Mouse (Mus musculus) neural tube, embryonic 11.5 days (tissue): ENCODE data around the gene Fbxl7. TPM values are rescaled to one million over a fixed set of nuclear protein-coding genes. Genes with fewer than 3 reads are reported as not detected.

ENCODE experiments used
- ATAC-seq: fragments of 200-750 bp; cut with Nextera tagmentation; 2 replicates; pipeline ENCODE4 v1.8.0; 2017; ENCODE audit warnings: moderate number of reproducible peaks, mild to moderate bottlenecking, moderate TSS enrichment, moderate library complexity; ENCODE audit not compliant: insufficient read depth, low FRiP score, low TSS enrichment
- DNase-seq: peaks from one replicate; pipeline ENCODE4 v3.0.0-alpha.2; 2015; ENCODE audit warnings: low spot score
- H3K27ac ChIP-seq: fragments of 300-500 bp; sonication (generic); 2 replicates; pipeline ENCODE4 v1.5.1; 2014; ENCODE audit warnings: low read depth, mild to moderate bottlenecking, low read length
- H3K27me3 ChIP-seq: fragments of 300-500 bp; sonication (generic); 2 replicates; pipeline ENCODE4 v1.6.1; 2014; ENCODE audit warnings: mild to moderate bottlenecking, low read length, mixed read lengths; ENCODE audit not compliant: control insufficient read depth, insufficient read depth
- H3K36me3 ChIP-seq: fragments of 300-500 bp; sonication (generic); 2 replicates; pipeline ENCODE4 v1.6.1; 2014; ENCODE audit warnings: mild to moderate bottlenecking, low read length, moderate library complexity, mixed read lengths; ENCODE audit not compliant: control insufficient read depth, insufficient read depth
- H3K4me1 ChIP-seq: fragments of 300-500 bp; sonication (generic); 2 replicates; pipeline ENCODE4 v1.6.1; 2014; ENCODE audit warnings: low read length, mixed read lengths; ENCODE audit not compliant: control insufficient read depth, insufficient read depth
- H3K4me2 ChIP-seq: fragments of 300-500 bp; sonication (generic); 2 replicates; pipeline ENCODE4 v1.6.1; 2014; ENCODE audit warnings: low read depth, mild to moderate bottlenecking, moderate library complexity
- H3K4me3 ChIP-seq: fragments of 300-500 bp; sonication (generic); 2 replicates; pipeline ENCODE4 v1.5.1; 2014; ENCODE audit warnings: low read depth, low read length
- H3K9ac ChIP-seq: fragments of 300-500 bp; sonication (generic); 2 replicates; pipeline ENCODE4 v1.6.1; 2014; ENCODE audit warnings: mild to moderate bottlenecking, low read length
- H3K9me3 ChIP-seq: fragments of 300-500 bp; sonication (generic); 2 replicates; pipeline ENCODE4 v1.6.1; 2016; ENCODE audit warnings: low read length; ENCODE audit not compliant: control insufficient read depth
- WGBS: fragments of 180-500 bp; shearing (Covaris S2); extraction: QIAGEN DNeasy Blood & Tissue Kit; methylation state at CpG from one replicate; pipeline ENCODE4 v1.1.7; 2014; 5-methylcytosine and 5-hydroxymethylcytosine counted together
- polyA plus RNA-seq: library from polyadenylated mRNA; unstranded; fragments of >200 nt; fragmentation: Nextera tagmentation; extraction: Ambion mirVana; gene quantifications from 2 replicates; pipeline ENCODE4 v1.2.1, GENCODE M21; 2014

Gene Fbxl7
- polyA plus RNA-seq, 1 experiment from 2014 or later: 18.7 TPM

- ATAC-seq (no peak), DNase-seq (no peak)
- 65% methylated on average over 2 of the region's 2 CpGs for WGBS
- Histone ChIP-seq H3K4me2 (no peak overlapping the region), H3K9me3 (no peaks in the 10 kb centered on the region), H3K36me3 (no peaks in the 10 kb centered on the region), H3K9ac (no peak overlapping the region), H3K4me3 (no peak overlapping the region), H3K4me1 (peaks cover 4% of the 10 kb centered on the region; the same call in 1 of the 2 replicates), H3K27me3 (no peaks in the 10 kb centered on the region), H3K27ac (no peak overlapping the region)
These were observed 99.4 kb downstream of the Fbxl7 start for GRCm38 (mm10) chr15:26795937-26796336.

DNA sequence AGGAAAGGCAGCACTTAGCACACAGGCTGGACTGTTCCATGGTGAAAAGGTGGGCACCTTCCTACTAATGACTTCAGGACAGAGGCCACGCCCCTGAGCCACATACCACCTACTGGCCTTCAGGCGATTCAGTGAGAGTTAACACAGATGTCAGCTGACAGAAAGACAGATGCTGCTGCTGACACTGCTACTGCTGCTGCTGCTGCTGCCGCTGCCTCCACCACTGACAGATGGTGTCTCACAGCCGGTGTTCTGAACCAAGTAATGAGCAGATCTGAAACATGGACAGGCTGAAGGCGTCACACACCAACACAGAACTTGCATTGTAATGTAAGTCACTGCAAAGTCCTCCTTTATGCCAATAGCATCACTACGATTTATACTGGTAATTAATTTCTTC, 99.9 kb downstream of the Fbxl7 start:
- ATAC-seq (0 out of 2 replicates have a peak, but pooled peaks have one; percentile 61), DNase-seq (peak; percentile 42)
- no peaks in the 10 kb centered on the region for H3K27me3 ChIP-seq
- H3K4me3 ChIP-seq: no peak overlapping the region
- no peak overlapping the region for H3K9ac ChIP-seq
- H3K9me3 ChIP-seq: no peaks in the 10 kb centered on the region
- H3K4me2 ChIP-seq: no peak overlapping the region
- WGBS: 23% methylated on average over 6 of the region's 6 CpGs
- peaks cover 4% of the 10 kb centered on the region; the same call in 1 of the 2 replicates for H3K4me1 ChIP-seq
- H3K27ac ChIP-seq: no peak overlapping the region
- no peaks in the 10 kb centered on the region for H3K36me3 ChIP-seq

DNA sequence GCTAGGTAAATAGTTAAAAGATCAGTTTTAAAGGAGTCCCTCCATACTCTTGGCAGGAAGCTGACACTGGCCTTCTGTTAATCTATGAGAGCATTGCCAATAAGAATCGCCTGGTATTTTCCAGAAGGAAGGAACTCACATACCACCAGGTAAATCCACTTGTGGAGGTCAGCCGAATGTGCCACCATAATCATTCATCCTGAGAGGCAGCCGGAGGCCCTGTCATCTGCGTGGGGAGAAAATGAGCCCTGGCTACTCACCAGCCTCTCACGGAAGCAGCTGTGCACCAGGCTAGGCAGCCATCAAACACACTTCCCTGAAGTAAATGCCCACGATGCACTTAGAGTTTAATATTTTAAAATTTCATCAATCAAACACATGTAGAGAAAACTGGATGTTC, 108.2 kb downstream of the Fbxl7 start:
- Histone ChIP-seq H3K4me3 (no peak overlapping the region), H3K27ac (no peak overlapping the region), H3K9ac (no peak overlapping the region), H3K9me3 (no peaks in the 10 kb centered on the region), H3K4me1 (no peaks in the 10 kb centered on the region), H3K36me3 (no peaks in the 10 kb centered on the region), H3K27me3 (no peaks in the 10 kb centered on the region), H3K4me2 (no peak overlapping the region)
- DNase-seq (no peak), ATAC-seq (no peak)
- 70% methylated on average over 6 of the region's 6 CpGs for WGBS

DNA sequence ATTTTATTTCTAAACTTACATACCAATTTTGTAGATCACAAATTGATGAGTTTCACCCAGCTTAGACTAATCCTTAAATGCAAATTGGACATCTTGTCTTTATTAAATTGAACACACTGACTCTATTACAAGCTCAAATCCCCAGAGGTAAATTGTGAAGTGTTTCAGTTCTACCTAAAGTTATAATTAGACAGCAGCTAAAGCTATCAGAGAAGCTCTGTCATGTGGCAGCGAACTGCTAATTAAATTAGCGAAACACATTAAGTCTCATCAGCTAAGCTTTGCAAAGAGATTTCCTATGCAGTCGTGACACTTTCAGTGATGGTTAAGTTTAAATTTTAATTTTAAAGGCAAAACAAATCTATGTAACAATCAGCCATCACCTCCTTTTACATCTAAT, 114.8 kb downstream of the Fbxl7 start:
- H3K9ac ChIP-seq: no peak overlapping the region
- no peaks in the 10 kb centered on the region for H3K9me3 ChIP-seq
- ATAC-seq: no peak
- H3K4me2 ChIP-seq: no peak overlapping the region
- H3K27me3 ChIP-seq: no peaks in the 10 kb centered on the region
- no peak for DNase-seq
- H3K4me1 ChIP-seq: no peaks in the 10 kb centered on the region
- 93% methylated on average over 3 of the region's 3 CpGs for WGBS
- no peak overlapping the region for H3K4me3 ChIP-seq
- H3K27ac ChIP-seq: no peak overlapping the region
- H3K36me3 ChIP-seq: no peaks in the 10 kb centered on the region

DNA sequence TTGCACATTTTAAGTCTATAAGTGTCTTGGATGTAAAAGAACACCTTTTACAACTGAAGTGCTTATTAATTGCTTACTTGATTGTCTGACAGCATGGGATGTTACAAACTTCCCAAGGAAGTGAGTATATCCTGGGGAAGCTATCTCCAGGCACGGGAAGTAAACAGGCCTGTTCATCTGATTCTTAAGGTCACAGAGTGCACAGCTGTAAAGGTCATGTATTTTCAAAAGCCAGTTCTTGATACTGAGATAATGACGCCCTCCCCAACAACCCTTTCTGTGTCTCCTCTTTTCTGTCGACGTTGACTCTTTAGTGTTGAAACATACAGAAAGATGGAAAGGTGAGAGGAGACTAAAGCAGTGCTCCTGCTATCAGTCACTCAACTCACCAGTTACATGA, 116.3 kb downstream of the Fbxl7 start:
- no peak for DNase-seq
- whole genome bisulfite sequencing: 76% methylated on average over 4 of the region's 4 CpGs

GRCm38 (mm10) chr15:26775720-26776119, 119.7 kb downstream of the Fbxl7 start:
- H3K4me3 ChIP-seq: no peak overlapping the region
- no peak for DNase-seq
- ATAC-seq: no peak
- no peaks in the 10 kb centered on the region for H3K9me3 ChIP-seq
- H3K27me3 ChIP-seq: no peaks in the 10 kb centered on the region
- no peak overlapping the region for H3K27ac ChIP-seq
- H3K4me1 ChIP-seq: no peaks in the 10 kb centered on the region
- H3K9ac ChIP-seq: no peak overlapping the region
- no peak overlapping the region for H3K4me2 ChIP-seq
- no peaks in the 10 kb centered on the region for H3K36me3 ChIP-seq

More for the DNA sequence above, 116.3 kb downstream of the Fbxl7 start:
- Histone ChIP-seq H3K4me3 (no peak overlapping the region), H3K4me2 (no peak overlapping the region), H3K27me3 (no peaks in the 10 kb centered on the region), H3K36me3 (no peaks in the 10 kb centered on the region), H3K9me3 (no peaks in the 10 kb centered on the region), H3K4me1 (no peaks in the 10 kb centered on the region), H3K9ac (no peak overlapping the region), H3K27ac (no peak overlapping the region)
- no peak for ATAC-seq

- Histone ChIP-seq H3K4me3 (no peak overlapping the region), H3K4me2 (no peak overlapping the region), H3K9me3 (no peaks in the 10 kb centered on the region), H3K4me1 (no peaks in the 10 kb centered on the region), H3K36me3 (no peaks in the 10 kb centered on the region), H3K9ac (no peak overlapping the region), H3K27ac (no peak overlapping the region), H3K27me3 (no peaks in the 10 kb centered on the region)
- 94% methylated on average over 2 of the region's 2 CpGs for WGBS
- DNase-seq (no peak), ATAC-seq (no peak)
These were observed 120.5 kb downstream of the Fbxl7 start for GRCm38 (mm10) chr15:26774895-26775294.

DNA sequence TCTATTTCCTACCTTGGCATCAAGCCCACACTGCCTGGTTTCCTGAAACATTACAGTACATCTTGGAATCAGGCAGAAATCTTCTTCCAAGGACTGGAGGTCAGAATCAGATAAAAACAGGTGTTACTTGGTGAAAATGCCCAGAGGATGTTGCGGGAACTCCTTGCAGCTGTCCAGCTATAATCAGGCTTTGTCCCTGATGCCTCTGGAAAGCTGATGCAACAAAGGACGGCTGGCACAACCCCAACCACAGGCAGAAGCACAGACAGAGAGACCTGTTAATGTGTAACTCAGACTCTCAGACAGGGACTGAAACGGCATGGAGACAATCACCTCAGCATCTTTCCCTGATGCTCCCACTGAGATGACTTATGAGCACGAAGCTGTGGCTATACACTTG, 133.7 kb downstream of the Fbxl7 start:
- no peak overlapping the region for H3K4me3 ChIP-seq

GRCm38 (mm10) chr15:26748484-26748883, 146.9 kb downstream of the Fbxl7 start:
- H3K4me1 ChIP-seq: no peaks in the 10 kb centered on the region
- no peaks in the 10 kb centered on the region for H3K9me3 ChIP-seq
- ATAC-seq (no peak), DNase-seq (no peak)
- H3K27me3 ChIP-seq: no peaks in the 10 kb centered on the region
- no peak overlapping the region for H3K9ac ChIP-seq
- no peak overlapping the region for H3K4me2 ChIP-seq
- H3K4me3 ChIP-seq: no peak overlapping the region
- WGBS: 97% methylated on average over 3 of the region's 3 CpGs
- no peaks in the 10 kb centered on the region for H3K36me3 ChIP-seq
- H3K27ac ChIP-seq: no peak overlapping the region

More for the DNA sequence above, 133.7 kb downstream of the Fbxl7 start:
- DNase-seq: no peak
- Histone ChIP-seq H3K27ac (no peak overlapping the region), H3K36me3 (no peaks in the 10 kb centered on the region), H3K4me2 (no peak overlapping the region), H3K27me3 (no peaks in the 10 kb centered on the region), H3K9me3 (no peaks in the 10 kb centered on the region), H3K4me1 (no peaks in the 10 kb centered on the region), H3K9ac (no peak overlapping the region)
- 32% methylated on average over 4 of the region's 4 CpGs for WGBS
- ATAC-seq: no peak
